9 mouse cellular contexts compared by ENCODE assay signal in genomic region chr9:73094580-73094979, GRCm38 (mm10). TPM values are rescaled to one million over a fixed set of nuclear protein-coding genes. Genes with fewer than 3 reads are reported as not detected.
DNase-seq lines count a peak whose midpoint lies in the region; ATAC-seq and TF ChIP-seq lines count a peak whose summit lies in the region.
"Had no signal": no experiment of that assay in that cellular context is flagged by ENCODE, and none has a peak within 500 bp of the region (broad histone marks: within the 10 kb centered on the region; RNA-seq: fewer than 3 reads in every experiment).

No protein-coding gene starts in this region.

- H3K27ac ChIP-seq in hindbrain, embryonic 13.5 days = no peak overlapping the region
- H3K27ac ChIP-seq in neural tube, embryonic 15.5 days (replicated peaks) = no peak overlapping the region
- H3K27ac ChIP-seq: liver, embryonic 12.5 days had no signal

- peaks cover 4% of the 10 kb centered on the region; the same call in 1 of the 2 replicates for H3K4me1 ChIP-seq in hindbrain, embryonic 13.5 days (replicated peaks)
- H3K4me1 ChIP-seq in neural tube, embryonic 15.5 days = no peaks in the 10 kb centered on the region
- H3K4me1 ChIP-seq: liver, embryonic 12.5 days had no signal

- TF ChIP-seq POLR2A in brain, embryonic 14.5 days (IDR thresholded peaks at IDR 0.05; ENCODE audit: borderline replicate concordance, extremely low read depth, insufficient read depth, insufficient read length, poor library complexity, severe bottlenecking) = no peak

- H3K4me2 ChIP-seq in hindbrain, embryonic 13.5 days = peak overlapping the region; percentile 18; the same call in 1 of the 2 replicates
- H3K4me2 ChIP-seq in neural tube, embryonic 15.5 days = peak overlapping the region; percentile 31
- H3K4me2 ChIP-seq: liver, embryonic 12.5 days had no signal

- no peaks in the 10 kb centered on the region for H3K36me3 ChIP-seq in hindbrain, embryonic 13.5 days
- H3K36me3 ChIP-seq in neural tube, embryonic 15.5 days = no peaks in the 10 kb centered on the region
- H3K36me3 ChIP-seq: liver, embryonic 12.5 days had no signal

- no peak overlapping the region for H3K9ac ChIP-seq in hindbrain, embryonic 13.5 days
- H3K9ac ChIP-seq in neural tube, embryonic 15.5 days (replicated peaks) = no peak overlapping the region
- H3K9ac ChIP-seq: liver, embryonic 12.5 days had no signal

- WGBS in hindbrain, embryonic 13.5 days = 37% methylated on average over 17 of the region's 17 CpGs
- 32% methylated on average over 17 of the region's 17 CpGs for WGBS in neural tube, embryonic 15.5 days

- DNase-seq in layer of hippocampus, adult 9-11 months = peak; percentile 48
- no peak for DNase-seq in layer of hippocampus, postnatal 36 days
- peak; percentile 78 for DNase-seq in brain, embryonic 14.5 days (ENCODE audit: low read depth)
- no peak for DNase-seq in spleen, postnatal 4 days (ENCODE audit: low spot score in 2 of 2)
- DNase-seq in urinary bladder, postnatal 25 days (ENCODE audit: low spot score) = no peak
- DNase-seq in ovary, adult 18-20 months (ENCODE audit: low spot score) = no peak

- ATAC-seq in hindbrain, embryonic 13.5 days (ENCODE audit: low FRiP score) = peak; percentile 82
- ATAC-seq in neural tube, embryonic 15.5 days (ENCODE audit: low FRiP score) = peak; percentile 75
- ATAC-seq: liver, embryonic 12.5 days had no signal

- no peak for TF ChIP-seq CTCF in brain, embryonic 14.5 days (IDR thresholded peaks at IDR 0.05; ENCODE audit: borderline replicate concordance, extremely low read depth, insufficient read depth, insufficient read length)

- no peak overlapping the region for H3K4me3 ChIP-seq in hindbrain, embryonic 13.5 days
- no peak overlapping the region for H3K4me3 ChIP-seq in neural tube, embryonic 15.5 days (replicated peaks)
- H3K4me3 ChIP-seq: liver, embryonic 12.5 days had no signal

- no peaks in the 10 kb centered on the region for H3K9me3 ChIP-seq in hindbrain, embryonic 13.5 days
- no peaks in the 10 kb centered on the region for H3K9me3 ChIP-seq in neural tube, embryonic 15.5 days (replicated peaks)
- H3K9me3 ChIP-seq: liver, embryonic 12.5 days had no signal

- H3K27me3 ChIP-seq in hindbrain, embryonic 13.5 days = peaks cover 13% of the 10 kb centered on the region; the same call in 1 of the 2 replicates
- peaks cover 8% of the 10 kb centered on the region for H3K27me3 ChIP-seq in neural tube, embryonic 15.5 days (replicated peaks)

RNA-seq across cellular contexts. Expression of gene Khdc3, which starts 7.1 kb away (rescaled TPM):
- 1 to 10 TPM; 6.4 to 8.1 TPM for total RNA-seq in layer of hippocampus, postnatal 36 days (2021)
- 0.09 TPM in 1 of 2 replicates, not detected in the other for polyA plus RNA-seq in brain, embryonic 14.5 days (2012; rRNA removed)
- polyA plus RNA-seq in hindbrain, embryonic 13.5 days (2015; fragmentation: Nextera tagmentation; extraction: Ambion mirVana) = 0.26 TPM in 1 of 2 replicates, not detected in the other
- polyA plus RNA-seq in neural tube, embryonic 15.5 days (2015; fragmentation: Nextera tagmentation; extraction: Ambion mirVana) = 0.17 and 0.20 TPM in 2 replicates
- polyA plus RNA-seq: liver, embryonic 12.5 days had no signal

RNA-seq across cellular contexts. Expression of gene Gm20509, which starts 7.7 kb away (rescaled TPM):
- total RNA-seq in layer of hippocampus, postnatal 36 days (2021) = not detected
- 0.10 TPM in 1 of 2 replicates, not detected in the other for polyA plus RNA-seq in brain, embryonic 14.5 days (2012; rRNA removed)
- polyA plus RNA-seq in hindbrain, embryonic 13.5 days (2015; fragmentation: Nextera tagmentation; extraction: Ambion mirVana) = not detected in 2 replicates
- polyA plus RNA-seq in neural tube, embryonic 15.5 days (2015; fragmentation: Nextera tagmentation; extraction: Ambion mirVana) = 0.43 TPM in 1 of 2 replicates, not detected in the other
- polyA plus RNA-seq: liver, embryonic 12.5 days had no signal

RNA-seq across cellular contexts. Expression of gene Rsl24d1, which starts 18.6 kb away (rescaled TPM):
- 10 to 100 TPM; 64.7 to 66.0 TPM for total RNA-seq in layer of hippocampus, postnatal 36 days (2021)
- 64.6 and 72.0 TPM in 2 replicates for polyA plus RNA-seq in brain, embryonic 14.5 days (2012; rRNA removed)
- 114 and 115 TPM in 2 replicates for polyA plus RNA-seq in hindbrain, embryonic 13.5 days (2015; fragmentation: Nextera tagmentation; extraction: Ambion mirVana)
- polyA plus RNA-seq in neural tube, embryonic 15.5 days (2015; fragmentation: Nextera tagmentation; extraction: Ambion mirVana) = 92.6 and 101 TPM in 2 replicates

RNA-seq across cellular contexts. Expression of gene Rab27a, which starts 49.9 kb away (rescaled TPM):
- 10 to 100 TPM; 12.7 to 17.2 TPM for total RNA-seq in layer of hippocampus, postnatal 36 days (2021)
- polyA plus RNA-seq in brain, embryonic 14.5 days (2012; rRNA removed) = 0.77 and 1.4 TPM in 2 replicates
- 1.3 and 2.3 TPM in 2 replicates for polyA plus RNA-seq in hindbrain, embryonic 13.5 days (2015; fragmentation: Nextera tagmentation; extraction: Ambion mirVana)
- 3.3 and 11.8 TPM in 2 replicates for polyA plus RNA-seq in neural tube, embryonic 15.5 days (2015; fragmentation: Nextera tagmentation; extraction: Ambion mirVana)

RNA-seq across cellular contexts. Expression of gene Pigb, which starts 54.4 kb away (rescaled TPM):
- 10 to 100 TPM; 12.5 to 15.1 TPM for total RNA-seq in layer of hippocampus, postnatal 36 days (2021)
- polyA plus RNA-seq in brain, embryonic 14.5 days (2012; rRNA removed) = 14.0 and 18.7 TPM in 2 replicates
- 13.4 and 14.1 TPM in 2 replicates for polyA plus RNA-seq in hindbrain, embryonic 13.5 days (2015; fragmentation: Nextera tagmentation; extraction: Ambion mirVana)
- 12.7 and 14.7 TPM in 2 replicates for polyA plus RNA-seq in neural tube, embryonic 15.5 days (2015; fragmentation: Nextera tagmentation; extraction: Ambion mirVana)

Comparison
In these comparisons a context has a peak if more than half of its experiments do, and no peak if none do; other contexts are left out.
1. DNase-seq: peak in layer of hippocampus, adult 9-11 months (single experiment) and brain, embryonic 14.5 days (single experiment); none in layer of hippocampus, postnatal 36 days (0 of 2), spleen, postnatal 4 days (0 of 2), urinary bladder, postnatal 25 days (single experiment) and ovary, adult 18-20 months (single experiment).